In genomic region chr9:36933813-36934493, GRCm38 (mm10) we compare ENCODE assay signal across 8 mouse cellular contexts.
A peak's percentile ranks its signal among the peaks of the same experiment; 100 is the strongest.
DNase-seq lines count a peak whose midpoint lies in the region; ATAC-seq and TF ChIP-seq lines count a peak whose summit lies in the region.

No protein-coding gene starts in this region.

- no peaks in the 10 kb centered on the region for H3K4me1 ChIP-seq in MEL (ENCODE audit: control insufficient read depth in 1 of 2, insufficient read depth in 2 of 2, low read length in 2 of 2)
- H3K4me1 ChIP-seq in forebrain, embryonic 13.5 days, result peaks cover 24% of the 10 kb centered on the region
- no peaks in the 10 kb centered on the region for H3K4me1 ChIP-seq in lung, embryonic 14.5 days (ENCODE audit: insufficient read depth)

- no peak overlapping the region for H3K4me3 ChIP-seq in MEL (ENCODE audit: control insufficient read depth in 1 of 2, insufficient read depth in 1 of 2, low read depth in 2 of 2, low read length in 2 of 2)
- no peak overlapping the region for H3K4me3 ChIP-seq in forebrain, embryonic 13.5 days
- H3K4me3 ChIP-seq in lung, embryonic 14.5 days (ENCODE audit: low read depth, low read length), result no peak overlapping the region

- no peak overlapping the region for H3K27ac ChIP-seq in MEL (ENCODE audit: control insufficient read depth, low read depth, low read length)
- H3K27ac ChIP-seq in forebrain, embryonic 13.5 days, result no peak overlapping the region
- H3K27ac ChIP-seq in lung, embryonic 14.5 days (ENCODE audit: low read depth), result no peak overlapping the region

- TF ChIP-seq EP300 in MEL (IDR thresholded peaks at IDR 0.05; ENCODE audit: low read depth in 1 of 2, low read length in 2 of 2), result no peak

- TF ChIP-seq CTCF in MEL (IDR thresholded peaks at IDR 0.05 in 2 of 3, conservative IDR thresholded peaks at IDR 0.05 in 1 of 3; ENCODE audit: control insufficient read depth in 1 of 3, insufficient read depth in 1 of 3, low read depth in 2 of 3, low read length in 3 of 3, poor library complexity in 1 of 3, severe bottlenecking in 1 of 3), result peak; percentile 27 to 67 (median 55); a peak in 5 of 6 replicates
- peak; percentile 72 for TF ChIP-seq CTCF in lung, embryonic 14.5 days (IDR thresholded peaks at IDR 0.05; ENCODE audit: low read depth)

- H3K79me2 ChIP-seq in MEL (ENCODE audit: control insufficient read depth, insufficient read depth, low read length, poor library complexity), result no peaks in the 10 kb centered on the region

- 33% methylated on average over 16 of the region's 16 CpGs for WGBS in forebrain, embryonic 13.5 days
- WGBS in lung, embryonic 14.5 days, result 37% methylated on average over 16 of the region's 16 CpGs

- TF ChIP-seq RAD21 in MEL (IDR thresholded peaks at IDR 0.05; ENCODE audit: low read depth, low read length), result no peak

- no peaks in the 10 kb centered on the region for H3K36me3 ChIP-seq in MEL (ENCODE audit: control insufficient read depth in 1 of 2, insufficient read depth in 2 of 2, low read length in 2 of 2)
- peaks cover 10% of the 10 kb centered on the region for H3K36me3 ChIP-seq in forebrain, embryonic 13.5 days (ENCODE audit: poor library complexity, severe bottlenecking)
- H3K36me3 ChIP-seq in lung, embryonic 14.5 days (ENCODE audit: insufficient read depth), result no peaks in the 10 kb centered on the region

- no peaks in the 10 kb centered on the region for H3K9me3 ChIP-seq in MEL (replicated peaks; ENCODE audit: insufficient read depth, low read length)
- no peaks in the 10 kb centered on the region for H3K9me3 ChIP-seq in forebrain, embryonic 13.5 days (replicated peaks)
- H3K9me3 ChIP-seq in lung, embryonic 14.5 days (ENCODE audit: low read depth, low read length), result no peaks in the 10 kb centered on the region

- peak; percentile 10 for DNase-seq in MEL (ENCODE audit: low read depth, low spot score)
- DNase-seq in heart, postnatal 25 days (ENCODE audit: low spot score), result peak; percentile 19
- DNase-seq in kidney, postnatal 4 days, result peak; percentile 80 to 83
- peak; percentile 93 for DNase-seq in lung, embryonic 14.5 days
- peak; percentile 30 for DNase-seq in retina, adult 2 months (ENCODE audit: low read depth, low spot score)

- peak overlapping the region; percentile 27 for H3K4me2 ChIP-seq in forebrain, embryonic 13.5 days
- H3K4me2 ChIP-seq in lung, embryonic 14.5 days, result peak overlapping the region; percentile 44

- no peak for TF ChIP-seq POLR2A in MEL (IDR thresholded peaks at IDR 0.05; ENCODE audit: control insufficient read depth in 1 of 2, insufficient read depth in 1 of 2, low read depth in 1 of 2, low read length in 2 of 2, poor library complexity in 1 of 2)

- H3K9ac ChIP-seq in MEL (ENCODE audit: control insufficient read depth, low read depth, low read length, poor library complexity, severe bottlenecking), result no peak overlapping the region
- no peak overlapping the region for H3K9ac ChIP-seq in forebrain, embryonic 13.5 days
- H3K9ac ChIP-seq in lung, embryonic 14.5 days, result no peak overlapping the region

- intact Hi-C loops in heart, postnatal 25 days (cut with DNase I), result no loop called here

- peak; percentile 74 for ATAC-seq in cerebellum, adult (ENCODE audit: insufficient number of reproducible peaks, low FRiP score, low TSS enrichment)
- ATAC-seq in forebrain, embryonic 13.5 days, result peak; percentile 87
- peak; percentile 93 for ATAC-seq in lung, embryonic 14.5 days (ENCODE audit: insufficient read depth)
- no peak for ATAC-seq in granulocyte monocyte progenitor cell, adult 5-6 weeks (replicated peaks; ENCODE audit: poor library complexity, severe bottlenecking)

- peaks cover 0 to 4% of the 10 kb centered on the region in 2 experiments; a peak in 2 of 4 replicates for H3K27me3 ChIP-seq in MEL (ENCODE audit: control insufficient read depth in 1 of 2, insufficient read depth in 2 of 2, low read length in 2 of 2)
- no peaks in the 10 kb centered on the region for H3K27me3 ChIP-seq in forebrain, embryonic 13.5 days
- H3K27me3 ChIP-seq in lung, embryonic 14.5 days (ENCODE audit: insufficient read depth, low read length), result no peaks in the 10 kb centered on the region

TF ChIP-seq in MEL, 35 proteins besides CTCF, POLR2A, EP300 and RAD21:
- no peak for TF ChIP-seq NRF1 (IDR thresholded peaks at IDR 0.05; ENCODE audit: insufficient read depth, low read depth, low read length, poor library complexity, severe bottlenecking)
- no peak for TF ChIP-seq SMC3 (IDR thresholded peaks at IDR 0.05; ENCODE audit: low read depth, low read length)
- no peak for TF ChIP-seq ZKSCAN1 (IDR thresholded peaks at IDR 0.05; ENCODE audit: low read depth, low read length)
- no peak for TF ChIP-seq MYB (IDR thresholded peaks at IDR 0.05; ENCODE audit: low read depth, low read length)
- no peak for TF ChIP-seq MEF2A (IDR thresholded peaks at IDR 0.05; ENCODE audit: extremely low read depth, insufficient replicate concordance, low read depth, low read length, poor library complexity, severe bottlenecking)
- TF ChIP-seq NELFE (IDR thresholded peaks at IDR 0.05; ENCODE audit: low read depth, low read length), result no peak
- TF ChIP-seq GABPA (IDR thresholded peaks at IDR 0.05; ENCODE audit: low read depth, low read length), result no peak
TF ChIP-seq in MEL: peak in this region for 0.

Comparison
In these comparisons a context has a peak if more than half of its experiments do, and no peak if none do; other contexts are left out.
1. DNase-seq: peak in every context shown above with its lines; median percentile 93 in lung, embryonic 14.5 days; 82 in kidney, postnatal 4 days; 30 in retina, adult 2 months; 19 in heart, postnatal 25 days; 10 in MEL.